Mouse (Mus musculus) liver, adult 2 months (tissue): ENCODE results near the gene Chit1. TPM values are rescaled to one million over a fixed set of nuclear protein-coding genes. Genes with fewer than 3 reads are reported as not detected.
A peak's percentile ranks its signal among the peaks of the same experiment; 100 is the strongest.

Experiments
- DNase-seq: peaks from one replicate; pipeline ENCODE4 v3.0.0-alpha.2; 2011; ENCODE audit warnings: low read depth, low spot score; ENCODE audit errors: extremely low read depth
- H3K27ac ChIP-seq: fragments of 200-500 bp; replicated peaks from 2 replicates; pipeline ENCODE4 v1.5.1; 2012; ENCODE audit warnings: low read depth, mild to moderate bottlenecking, control low read depth, inconsistent platforms, low read length; ENCODE audit not compliant: insufficient read depth
- H3K27me3 ChIP-seq: fragments of 200-500 bp; 2 replicates; pipeline ENCODE4 v1.6.1; 2012; ENCODE audit warnings: mild to moderate bottlenecking, moderate library complexity, low read length, inconsistent platforms; ENCODE audit not compliant: control insufficient read depth, insufficient read depth
- H3K36me3 ChIP-seq: fragments of 200-500 bp; 2 replicates; pipeline ENCODE4 v1.6.1; 2012; ENCODE audit warnings: low read length, inconsistent platforms; ENCODE audit not compliant: control insufficient read depth, insufficient read depth
- H3K4me1 ChIP-seq: fragments of 200-500 bp; 2 replicates; pipeline ENCODE4 v1.6.1; 2011; ENCODE audit warnings: low read length; ENCODE audit not compliant: control insufficient read depth, insufficient read depth
- H3K4me3 ChIP-seq: fragments of 200-500 bp; 2 replicates; pipeline ENCODE4 v1.5.1; 2011; ENCODE audit warnings: low read depth, mild to moderate bottlenecking, control low read depth, low read length, moderate library complexity; ENCODE audit not compliant: insufficient read depth
- H3K79me2 ChIP-seq: fragments of 200-500 bp; 2 replicates; pipeline ENCODE4 v1.6.1; 2012; ENCODE audit warnings: inconsistent platforms, mild to moderate bottlenecking, low read length, moderate library complexity; ENCODE audit not compliant: control insufficient read depth, insufficient read depth
- H3K9ac ChIP-seq: fragments of 200-500 bp; 2 replicates; pipeline ENCODE4 v1.6.1; 2012; ENCODE audit warnings: low read depth, mild to moderate bottlenecking, control low read depth, inconsistent platforms, low read length
- CTCF ChIP-seq: fragments of 200-500 bp; IDR thresholded peaks from 2 replicates; pipeline ENCODE4 v1.5.1; 2011; ENCODE audit warnings: low read depth, low read length, control low read depth
- POLR2A ChIP-seq: fragments of 200-500 bp; IDR thresholded peaks from 2 replicates; pipeline ENCODE4 v1.6.1; 2011; ENCODE audit warnings: low read length, control low read depth; ENCODE audit not compliant: insufficient read depth; ENCODE audit errors: extremely low read depth
- WGBS: fragments of 180-500 bp; shearing (Covaris S2); methylation state at CpG from one replicate; pipeline ENCODE4 v1.1.7; 2018; 5-methylcytosine and 5-hydroxymethylcytosine counted together
- polyA plus RNA-seq: library from polyadenylated mRNA; depleted of rRNA; stranded (reverse); fragments of >200 nt; gene quantifications from 2 replicates; pipeline ENCODE4 v1.2.3, GENCODE M21; 2012
- total RNA-seq: library from RNA; depleted of rRNA; stranded (reverse); fragments of >200 nt; gene quantifications from 2 replicates; pipeline ENCODE4 v1.2.3, GENCODE M21; 2014

Chit1 gene
- total and polyA plus RNA-seq, 2 experiments, result not detected

DNA sequence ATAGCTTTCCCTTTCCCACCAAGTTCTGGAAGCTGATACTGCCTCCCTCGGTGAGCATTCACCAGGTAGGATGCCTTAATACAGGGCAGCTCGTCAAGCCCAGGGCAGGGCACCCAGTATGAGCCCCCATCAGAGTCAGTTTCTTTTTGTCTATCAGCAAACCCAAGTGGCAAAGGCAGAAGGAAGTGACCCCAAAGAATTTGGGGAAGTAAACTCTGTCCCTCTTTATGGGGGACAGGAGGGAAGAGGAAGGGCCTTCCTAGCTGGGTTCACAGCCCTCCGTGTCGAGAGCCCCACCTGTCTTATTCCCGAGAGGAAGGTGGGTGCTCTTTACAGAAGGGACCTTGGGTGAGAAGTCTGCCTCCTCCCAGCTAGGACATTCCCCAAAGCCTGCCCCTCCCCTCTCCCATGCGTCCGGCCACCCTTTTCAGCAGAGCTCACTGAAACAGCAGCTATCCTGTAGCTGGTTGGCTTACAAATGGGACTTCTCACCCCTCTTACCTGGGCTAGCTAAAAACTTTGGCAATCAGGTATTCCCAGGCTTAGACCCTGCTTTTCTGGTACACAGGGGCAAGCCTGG lies 15.9 kb upstream of the Chit1 start:
- no peak for TF ChIP-seq CTCF
- no peak for TF ChIP-seq POLR2A
- Histone ChIP-seq H3K9ac (no peak overlapping the region), H3K27ac (peak overlapping the region; percentile 14), H3K36me3 (no peaks in the 10 kb centered on the region), H3K4me3 (no peak overlapping the region), H3K79me2 (no peaks in the 10 kb centered on the region), H3K4me1 (peaks cover 18% of the 10 kb centered on the region), H3K27me3 (no peaks in the 10 kb centered on the region)
- WGBS, result 82% methylated on average over 7 of the region's 7 CpGs
- DNase-seq, result no peak

DNA sequence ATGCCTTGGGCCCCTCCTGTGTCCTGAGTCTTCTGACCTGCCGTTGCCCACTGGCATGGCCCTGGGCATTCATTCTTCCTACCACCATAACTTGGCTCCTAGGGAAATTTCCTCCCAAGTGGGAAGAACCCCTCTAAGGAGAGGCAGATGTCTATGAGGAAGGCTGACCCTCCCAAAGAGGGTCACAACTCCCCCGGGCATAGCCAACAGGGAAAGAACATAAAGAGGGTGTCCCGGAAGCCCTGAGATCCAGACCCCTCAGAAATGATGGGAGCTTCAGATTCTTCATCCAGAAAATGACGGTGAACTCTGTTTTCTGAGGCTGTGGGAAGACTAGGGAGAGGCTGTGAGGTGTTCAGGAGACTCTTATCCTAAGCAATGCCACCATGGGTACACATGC lies 15.3 kb upstream of the Chit1 start:
- H3K27me3 ChIP-seq, result no peaks in the 10 kb centered on the region
- WGBS, result 96% methylated on average over 4 of the region's 4 CpGs
- H3K4me1 ChIP-seq, result peaks cover 18% of the 10 kb centered on the region
- H3K79me2 ChIP-seq, result no peaks in the 10 kb centered on the region
- H3K36me3 ChIP-seq, result no peaks in the 10 kb centered on the region
- H3K9ac ChIP-seq, result no peak overlapping the region
- H3K27ac ChIP-seq, result no peak overlapping the region
- TF ChIP-seq CTCF (no peak), POLR2A (no peak)
- no peak for DNase-seq
- H3K4me3 ChIP-seq, result no peak overlapping the region

DNA sequence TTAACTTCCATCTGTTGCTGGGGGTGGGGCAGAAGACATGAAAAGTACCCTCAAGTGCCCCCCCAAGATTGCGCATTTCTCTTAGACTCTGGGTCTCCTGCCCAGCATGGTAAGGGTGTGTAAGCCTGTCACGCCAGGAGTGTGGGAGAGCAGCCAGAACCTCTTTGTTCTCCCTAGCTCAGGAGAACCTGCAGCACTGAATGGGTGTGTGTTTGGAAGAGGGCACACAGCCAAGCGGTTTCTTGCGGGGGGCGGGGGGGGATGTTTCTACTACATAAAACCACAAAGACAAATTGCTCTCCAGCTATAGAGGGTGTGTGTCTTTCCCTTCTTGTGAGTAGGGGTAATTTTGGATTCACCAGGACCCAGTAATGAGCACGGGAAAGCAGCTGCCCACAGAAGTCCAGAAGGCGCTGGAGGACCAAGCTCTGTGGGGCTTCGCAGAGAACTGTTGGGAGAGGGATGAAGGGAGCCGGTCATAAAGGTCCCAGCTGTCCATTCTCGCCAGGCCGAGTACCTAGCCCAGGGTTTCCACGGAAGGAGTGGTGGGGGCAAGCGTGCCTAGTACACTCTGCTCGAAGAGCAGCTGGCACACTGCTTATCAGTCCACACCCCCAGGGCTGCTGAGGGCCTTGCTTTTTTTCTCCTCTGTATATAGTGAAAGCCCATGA lies 14.6 kb upstream of the Chit1 start:
- TF ChIP-seq POLR2A (no peak), CTCF (no peak)
- 86% methylated on average over 14 of the region's 14 CpGs for WGBS
- H3K4me3 ChIP-seq, result no peak overlapping the region
- peaks cover 18% of the 10 kb centered on the region for H3K4me1 ChIP-seq
- no peaks in the 10 kb centered on the region for H3K79me2 ChIP-seq
- H3K9ac ChIP-seq, result no peak overlapping the region
- no peaks in the 10 kb centered on the region for H3K27me3 ChIP-seq
- no peak for DNase-seq
- no peaks in the 10 kb centered on the region for H3K36me3 ChIP-seq
- H3K27ac ChIP-seq, result no peak overlapping the region

DNA sequence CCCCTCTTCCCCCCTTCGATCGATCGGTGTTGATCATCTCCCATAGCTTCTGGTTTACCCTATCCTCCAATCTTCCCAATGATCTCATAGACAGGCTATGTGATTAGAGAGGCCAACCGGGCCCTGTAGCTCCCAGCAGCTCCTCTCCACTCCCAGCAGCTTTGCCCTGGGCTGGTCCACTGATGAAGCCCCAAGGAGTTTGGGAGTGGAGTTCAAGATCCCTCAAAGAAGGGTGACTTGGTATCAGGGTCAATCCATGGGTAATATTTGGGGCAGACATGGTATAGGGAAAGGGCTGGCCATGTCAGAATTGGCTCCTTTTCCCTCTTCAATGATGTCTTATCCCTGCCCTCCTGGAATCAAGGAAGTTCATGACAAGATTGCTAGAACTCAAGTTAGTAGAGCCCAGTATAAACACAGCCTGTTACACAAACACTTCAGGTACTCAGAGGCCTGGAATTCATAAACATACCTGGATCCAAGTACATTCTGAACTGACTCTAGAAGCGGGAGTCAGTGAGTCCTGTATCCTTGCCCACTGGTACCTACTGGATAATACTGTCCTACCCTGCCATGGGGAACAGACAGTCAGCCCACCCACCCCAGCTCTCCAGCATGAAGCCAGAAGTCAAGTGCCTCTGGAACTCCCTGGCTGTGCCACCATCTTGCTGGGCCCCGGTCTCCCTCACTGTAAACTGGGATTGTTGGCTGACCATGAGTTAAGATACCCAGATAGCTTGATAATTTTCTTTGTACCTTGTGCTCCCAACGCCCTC lies 13.8 kb upstream of the Chit1 start:
- no peak overlapping the region for H3K4me3 ChIP-seq
- H3K36me3 ChIP-seq, result no peaks in the 10 kb centered on the region
- H3K9ac ChIP-seq, result no peak overlapping the region
- no peak for TF ChIP-seq POLR2A
- TF ChIP-seq CTCF, result no peak
- 93% methylated on average over 7 of the region's 7 CpGs for WGBS
- peaks cover 18% of the 10 kb centered on the region for H3K4me1 ChIP-seq
- H3K27me3 ChIP-seq, result no peaks in the 10 kb centered on the region
- H3K27ac ChIP-seq, result no peak overlapping the region
- DNase-seq, result no peak
- no peaks in the 10 kb centered on the region for H3K79me2 ChIP-seq

DNA sequence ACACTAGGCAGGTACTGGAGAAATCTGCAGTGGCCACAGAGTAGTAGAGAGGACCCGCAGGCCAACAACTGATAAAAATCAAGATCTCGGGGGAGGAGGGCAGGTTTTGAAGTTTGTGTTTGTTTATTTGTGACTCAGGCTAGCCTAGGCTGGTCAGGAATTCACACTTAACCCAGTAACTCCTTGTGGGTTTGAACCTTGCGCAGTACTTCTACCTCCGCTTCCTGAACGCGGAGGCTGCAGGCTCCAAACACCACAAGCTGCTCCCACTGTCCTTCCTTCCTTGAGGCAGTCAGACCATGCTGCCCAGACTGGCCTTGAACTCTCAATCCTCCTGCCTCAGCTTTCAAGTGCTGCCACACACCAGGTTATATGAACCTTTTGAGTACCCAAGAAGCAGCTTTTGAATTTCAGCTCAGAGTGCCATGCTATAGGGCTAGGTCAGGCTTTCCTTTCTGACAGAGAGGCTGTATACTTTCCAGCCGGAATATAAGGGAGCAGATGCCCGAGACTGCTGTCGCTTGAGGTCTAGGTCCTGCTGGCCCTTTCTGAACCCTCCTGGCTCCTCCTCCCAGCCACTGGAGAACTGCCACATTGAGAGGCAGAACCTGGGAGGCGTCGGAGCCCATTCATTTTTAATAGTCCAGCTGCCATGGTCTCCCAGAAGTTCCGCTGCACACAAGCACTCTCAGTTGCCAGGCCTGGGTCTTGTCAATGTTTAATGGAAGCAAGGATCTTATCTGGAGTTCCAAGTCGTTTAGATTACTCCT lies 12.9 kb upstream of the Chit1 start:
- DNase-seq, result peak; percentile 40
- 37% methylated on average over 13 of the region's 13 CpGs for whole genome bisulfite sequencing
- peaks cover 13% of the 10 kb centered on the region for H3K4me1 ChIP-seq

More for the DNA sequence above, 12.9 kb upstream of the Chit1 start:
- peak overlapping the region; percentile 86 for H3K27ac ChIP-seq
- H3K4me3 ChIP-seq, result no peak overlapping the region
- H3K36me3 ChIP-seq, result no peaks in the 10 kb centered on the region
- TF ChIP-seq POLR2A (no peak), CTCF (no peak)
- no peaks in the 10 kb centered on the region for H3K27me3 ChIP-seq
- peak overlapping the region; percentile 41 for H3K9ac ChIP-seq
- H3K79me2 ChIP-seq, result no peaks in the 10 kb centered on the region
